Mouse (Mus musculus): ENCODE data around the gene Met. TPM values are rescaled to one million over a fixed set of nuclear protein-coding genes. Genes with fewer than 3 reads are reported as not detected.
A peak's percentile ranks its signal among the peaks of the same experiment; 100 is the strongest.

Gene Met
- total RNA-seq, 2 experiments from 2014 or later = 4.1 TPM

DNA sequence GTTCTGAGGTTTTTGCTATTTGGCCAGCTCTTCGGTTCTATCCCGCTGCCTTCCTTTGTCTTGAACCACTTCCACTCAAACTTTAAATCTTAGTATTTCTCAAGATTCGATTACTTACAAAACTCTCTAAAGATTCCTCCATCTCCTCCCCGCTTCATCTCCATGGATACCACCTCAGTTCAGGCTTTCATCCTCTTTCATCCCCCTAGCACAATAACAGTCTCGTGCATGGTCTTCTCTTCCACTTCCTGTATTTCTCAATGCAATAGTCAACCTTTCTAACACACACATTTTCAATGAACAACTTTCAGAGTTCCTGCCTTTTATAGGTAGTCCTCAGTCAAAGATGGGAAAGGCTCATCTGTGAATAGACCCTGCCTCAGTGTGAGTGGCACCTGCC, 135.8 kb downstream of the Met start:
- DNase-seq (ENCODE audit: low spot score in 2 of 2) = no peak

DNA sequence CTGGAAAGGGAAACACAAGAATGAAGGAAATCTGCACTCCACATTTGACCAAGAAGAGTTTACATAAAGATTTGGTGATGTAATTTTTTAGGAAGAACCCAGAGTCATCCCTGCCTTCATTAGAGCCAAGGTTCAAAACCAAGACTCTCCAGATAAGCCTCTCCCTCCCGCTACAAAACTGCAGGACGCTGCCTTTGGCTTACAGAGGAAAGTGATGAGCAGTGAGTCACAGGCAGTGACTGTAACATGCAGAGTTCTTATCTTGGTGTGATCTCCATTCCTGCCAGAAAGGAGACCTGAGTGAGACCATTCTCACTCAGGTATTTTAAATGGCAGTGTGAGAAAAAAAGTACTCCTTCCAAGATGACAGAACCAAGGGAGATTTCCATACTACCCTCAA, 137.9 kb downstream of the Met start:
- DNase-seq (ENCODE audit: low spot score in 2 of 2) = no peak

DNA sequence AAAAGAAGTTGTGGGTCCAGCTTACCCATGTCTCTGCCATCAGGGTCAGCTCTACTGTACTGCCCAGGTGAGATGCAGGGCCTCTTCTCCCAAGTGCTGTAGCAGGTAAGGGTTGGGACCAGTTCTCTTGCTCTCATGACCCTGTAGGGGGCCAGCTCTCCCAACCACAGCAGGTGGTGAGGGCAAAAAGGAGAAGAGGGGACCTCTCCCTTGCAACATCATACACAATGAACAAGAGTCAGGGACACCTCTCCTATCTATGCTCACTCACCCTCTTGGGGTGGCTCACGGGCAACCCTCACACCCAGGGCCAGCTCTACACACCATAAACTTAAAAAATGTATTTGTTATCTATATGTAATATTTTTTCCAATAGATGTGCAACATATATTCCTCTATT, 143.3 kb downstream of the Met start:
- DNase-seq (ENCODE audit: low spot score in 2 of 2) = no peak

DNA sequence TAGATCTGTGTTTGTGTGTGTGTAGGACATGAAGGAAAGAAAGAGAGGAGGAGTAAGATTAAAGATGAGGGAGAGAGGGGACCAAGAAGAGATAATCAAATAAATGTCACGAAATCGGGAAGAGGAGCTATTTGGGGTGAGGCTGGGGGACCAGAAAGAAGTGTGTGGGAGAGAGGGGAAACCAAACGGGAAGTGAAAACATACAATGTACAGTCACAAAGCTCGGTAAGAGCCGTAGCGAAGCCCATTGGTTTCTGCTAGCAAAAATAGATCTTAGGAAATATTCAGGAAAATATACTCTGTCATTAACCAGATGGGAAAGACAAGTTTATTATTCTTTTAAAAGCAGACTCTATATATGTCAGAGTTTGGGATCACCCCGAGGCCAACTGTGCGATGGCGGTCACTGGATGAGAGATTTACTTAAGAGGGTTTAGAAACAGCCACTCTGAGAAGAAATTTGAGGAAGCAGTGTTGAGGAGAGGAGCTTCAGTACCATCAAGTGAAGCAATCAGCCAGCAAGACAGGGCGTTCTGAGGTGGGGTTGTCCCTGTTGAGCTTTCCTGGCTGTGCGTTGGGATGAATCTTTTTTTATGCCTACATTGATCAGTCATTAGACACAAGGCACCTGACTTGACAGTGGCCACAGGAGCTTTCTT, 147.9 kb downstream of the Met start:
- no peak for DNase-seq (ENCODE audit: low spot score in 2 of 2)

DNA sequence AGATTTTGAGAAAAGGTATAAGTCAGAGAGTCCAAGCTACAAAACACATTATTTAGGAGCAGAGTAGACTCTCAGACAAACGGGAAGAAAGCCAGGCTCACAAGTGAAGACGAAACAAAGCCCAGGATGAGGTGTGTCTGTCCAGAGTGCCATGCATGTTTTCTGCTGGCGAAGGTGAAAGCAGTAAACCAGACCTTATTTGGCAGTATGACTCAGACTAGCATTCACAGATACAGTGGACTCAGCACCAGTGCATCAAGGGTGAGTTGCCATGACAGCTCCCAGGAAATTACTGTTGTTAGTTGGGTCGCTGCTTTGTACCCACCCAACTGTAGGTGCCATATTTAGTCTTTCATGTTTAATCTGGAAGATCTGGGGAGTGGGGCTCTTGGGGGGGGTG, 149.1 kb downstream of the Met start:
- DNase-seq (ENCODE audit: low spot score in 2 of 2) = no peak

DNA sequence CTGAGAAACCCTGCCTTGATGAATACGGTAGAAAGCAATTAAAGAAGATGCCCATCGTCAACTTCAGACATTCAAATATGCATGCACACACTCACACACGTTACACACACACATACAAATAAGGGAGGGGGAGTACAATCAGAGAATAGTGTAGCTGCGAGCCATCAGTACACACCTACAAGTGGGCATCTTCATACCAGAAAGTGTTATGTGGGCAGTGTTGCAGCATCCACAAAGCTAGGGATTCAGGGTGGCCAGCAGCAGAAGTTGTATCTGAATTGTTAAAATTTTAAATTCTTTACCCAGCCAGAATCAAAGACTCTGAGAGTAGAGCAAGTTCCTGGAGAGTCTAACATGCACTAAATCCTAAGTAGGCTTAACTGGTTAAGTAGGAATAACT, 157.2 kb downstream of the Met start:
- DNase-seq (ENCODE audit: low spot score in 2 of 2) = peak in 1 of 2 experiments; percentile 21

DNA sequence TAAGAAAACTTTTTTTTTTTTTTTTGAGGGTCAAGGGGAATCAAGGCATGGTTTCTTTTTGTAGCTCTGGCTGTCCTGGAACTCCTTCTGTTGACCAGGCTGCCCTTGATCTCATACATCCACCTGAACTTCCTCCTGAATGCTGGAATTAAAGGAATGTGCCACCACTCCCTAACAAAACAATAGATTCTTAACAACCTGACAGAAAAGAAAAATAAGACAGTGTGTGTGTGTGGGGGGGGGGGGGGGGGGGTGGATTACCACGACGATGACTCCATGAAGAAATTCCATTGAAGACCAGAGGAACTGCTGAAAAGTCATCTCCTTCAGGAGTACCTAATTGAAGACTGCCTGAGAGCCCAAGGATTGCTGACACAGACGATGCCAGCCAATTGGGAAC, 157.8 kb downstream of the Met start:
- DNase-seq (ENCODE audit: low spot score in 2 of 2) = no peak

Other genes with a start within 250 kb of the Met start
- gene Cav2, start 182.6 kb upstream of the Met start, total RNA-seq (2021) = 10 to 100 TPM; 32.2 to 36.7 TPM
- gene Cav1, start 157.5 kb upstream of the Met start, total RNA-seq (2021) = 10 to 100 TPM; 17.4 to 19.3 TPM
- 100 to 1,000 TPM; 225 to 230 TPM for gene Capza2, start 172.4 kb downstream of the Met start, total RNA-seq (2021)
- gene St7, start 229.1 kb downstream of the Met start, total RNA-seq (2021) = 10 to 100 TPM; 32.3 to 38.6 TPM